Mouse (Mus musculus) gastrocnemius, postnatal 10 days (tissue): ENCODE measurements at regions not wholly inside any gene's neighbourhood (a gene's known extent, or its start where the extent isn't known, plus 50 kb on each side); places are given as distances from the start of the nearest gene placed in this dataset.

Experiments used
- DNase-seq: peaks from one replicate; pipeline ENCODE4 v3.0.0; 2021; ENCODE audit warnings: mixed read lengths

GRCm38 (mm10) chr5:91693277-91693676, 175.9 kb downstream of the Parm1 start:
- DNase-seq: no peak

- DNase-seq: no peak
Measured at GRCm38 (mm10) chr5:91692292-91692691, 174.9 kb downstream of the Parm1 start.

GRCm38 (mm10) chr5:91678727-91679126, 161.3 kb downstream of the Parm1 start:
- no peak for DNase-seq
